Mouse (Mus musculus) cerebellum, adult (tissue): Measurements from ENCODE around the gene Atp8b5.

Source experiments
- ATAC-seq: cut with Nextera tagmentation; 2 replicates; pipeline ENCODE4 v1.9.2; 2017; ENCODE audit warnings: mild to moderate bottlenecking, moderate library complexity, mixed read lengths; ENCODE audit not compliant: insufficient number of reproducible peaks, low FRiP score, low TSS enrichment

Atp8b5 gene

DNA sequence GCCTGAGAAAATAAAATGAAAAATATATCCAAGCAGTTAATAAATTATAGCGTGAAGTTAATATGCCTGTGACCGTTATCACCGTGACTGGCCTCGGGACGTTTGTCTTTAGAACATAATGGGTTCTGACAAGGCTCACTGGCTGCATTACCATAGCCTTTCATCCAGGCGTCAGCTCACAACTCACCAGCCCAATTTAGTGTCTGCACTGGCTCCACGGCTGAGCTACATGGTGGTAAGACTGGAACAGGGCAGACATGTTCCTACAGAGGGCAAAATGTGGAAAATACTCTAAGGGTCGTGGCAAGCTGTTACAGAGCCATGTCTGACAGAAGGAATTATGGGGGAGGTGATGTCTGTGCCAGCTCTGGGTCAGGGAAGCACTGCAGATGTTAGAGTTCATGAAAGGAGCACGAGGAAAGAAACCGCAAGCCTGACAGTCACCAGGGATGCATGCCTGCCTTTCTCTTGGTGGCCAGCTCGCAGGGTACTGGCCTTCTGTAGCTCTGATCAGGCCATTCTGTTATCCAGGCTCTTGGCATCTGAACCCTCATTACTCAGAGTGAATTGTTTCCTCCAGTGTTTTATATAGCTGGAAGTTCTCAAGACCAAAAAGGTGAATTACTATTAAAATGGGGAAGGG lies 42.9 kb downstream of the Atp8b5 start:
- no peak for ATAC-seq

DNA sequence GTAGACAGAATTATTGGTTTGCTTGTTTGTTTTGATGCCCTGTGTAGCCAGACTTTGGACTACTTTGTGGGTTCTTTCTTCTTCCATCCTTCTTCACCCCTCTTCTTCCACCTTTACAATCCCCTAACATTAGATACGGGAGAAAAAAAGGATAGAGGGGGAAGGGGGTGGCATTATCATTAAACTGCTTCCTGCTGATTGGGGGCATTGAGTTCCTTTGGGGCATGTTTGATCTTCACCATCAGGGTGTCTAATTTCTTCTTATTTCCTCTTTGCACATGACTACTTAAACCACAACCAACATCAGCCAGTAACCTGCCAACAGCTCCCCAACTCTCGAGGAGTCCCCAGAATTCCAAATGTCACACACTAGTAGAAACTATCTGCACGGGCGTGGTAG lies 54.6 kb downstream of the Atp8b5 start:
- ATAC-seq = no peak

DNA sequence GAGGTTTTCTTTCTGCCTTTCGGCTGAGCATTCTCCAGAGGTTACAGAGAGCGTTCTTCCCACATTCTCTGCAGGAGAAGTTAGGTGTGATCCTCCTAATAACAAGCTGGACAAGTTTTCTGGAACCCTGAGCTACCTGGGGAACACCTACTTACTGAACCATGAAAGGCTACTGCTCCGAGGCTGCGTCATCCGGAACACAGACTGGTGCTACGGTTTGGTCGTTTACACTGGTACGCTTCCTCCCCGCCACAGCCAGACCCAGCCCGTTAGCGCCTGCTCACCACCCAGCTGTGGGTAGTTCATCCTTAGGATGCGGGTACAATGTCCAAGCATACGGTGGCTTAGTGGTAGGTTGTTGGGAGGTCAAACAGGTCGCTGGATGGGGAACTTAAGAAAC lies 55.4 kb downstream of the Atp8b5 start:
- ATAC-seq = no peak

DNA sequence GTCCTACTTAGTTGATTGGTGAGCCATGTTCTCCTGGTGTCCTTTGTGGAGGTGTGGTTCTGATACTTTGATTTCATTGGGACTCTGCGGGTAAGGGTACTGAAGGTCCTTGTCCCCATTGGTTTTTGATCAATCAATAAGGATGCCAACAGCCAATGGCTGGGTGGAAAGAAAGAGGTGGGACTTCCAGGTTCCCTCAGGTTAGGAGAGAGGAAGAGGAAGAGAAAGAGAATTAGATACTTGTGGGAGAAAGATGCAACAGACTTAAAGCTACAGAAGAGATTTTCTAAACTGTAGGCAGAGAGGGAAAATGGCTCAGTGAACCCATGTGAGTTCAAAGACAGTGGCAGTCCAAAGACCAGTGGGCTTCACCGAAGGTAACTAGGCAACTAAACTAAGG lies 60.2 kb downstream of the Atp8b5 start:
- ATAC-seq = no peak

DNA sequence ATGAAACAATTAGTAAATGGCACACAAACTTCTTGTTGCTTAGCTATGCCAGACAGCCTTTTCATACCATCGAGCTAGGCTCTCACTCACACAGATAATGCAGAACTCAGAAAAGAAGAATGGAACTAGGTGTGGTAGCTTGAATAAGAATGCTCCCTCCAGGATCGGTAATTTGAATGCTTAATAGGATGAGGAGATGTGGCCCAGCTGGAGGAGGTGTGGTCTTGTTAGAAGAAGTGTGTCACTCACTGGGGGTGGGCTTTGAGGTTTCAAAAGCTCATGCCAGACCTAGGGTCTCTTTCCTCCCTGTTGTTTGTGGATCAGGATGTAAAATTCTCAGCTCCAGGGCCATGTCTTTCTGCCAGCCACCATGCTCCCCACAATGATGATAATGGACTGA lies 67.8 kb downstream of the Atp8b5 start:
- no peak for ATAC-seq

DNA sequence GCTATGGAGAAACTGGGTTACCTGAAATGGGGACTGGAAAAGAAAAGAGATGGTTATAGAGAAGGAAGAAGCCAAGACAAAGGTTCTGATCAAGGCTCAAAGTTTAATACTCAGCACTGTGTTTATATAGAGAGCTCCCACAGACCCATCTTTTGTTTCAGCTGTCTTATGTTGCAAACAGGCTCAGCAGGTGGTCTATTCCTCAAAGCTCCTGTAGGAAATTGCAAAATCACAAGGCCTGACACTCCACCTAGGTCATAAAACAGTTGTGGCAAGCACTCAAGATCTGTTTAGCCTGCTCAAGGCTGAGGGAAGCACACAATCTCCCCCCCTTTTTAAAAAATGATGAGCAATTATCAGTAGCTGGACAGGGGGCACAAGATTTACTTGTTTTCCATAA lies 69.2 kb downstream of the Atp8b5 start:
- no peak for ATAC-seq

DNA sequence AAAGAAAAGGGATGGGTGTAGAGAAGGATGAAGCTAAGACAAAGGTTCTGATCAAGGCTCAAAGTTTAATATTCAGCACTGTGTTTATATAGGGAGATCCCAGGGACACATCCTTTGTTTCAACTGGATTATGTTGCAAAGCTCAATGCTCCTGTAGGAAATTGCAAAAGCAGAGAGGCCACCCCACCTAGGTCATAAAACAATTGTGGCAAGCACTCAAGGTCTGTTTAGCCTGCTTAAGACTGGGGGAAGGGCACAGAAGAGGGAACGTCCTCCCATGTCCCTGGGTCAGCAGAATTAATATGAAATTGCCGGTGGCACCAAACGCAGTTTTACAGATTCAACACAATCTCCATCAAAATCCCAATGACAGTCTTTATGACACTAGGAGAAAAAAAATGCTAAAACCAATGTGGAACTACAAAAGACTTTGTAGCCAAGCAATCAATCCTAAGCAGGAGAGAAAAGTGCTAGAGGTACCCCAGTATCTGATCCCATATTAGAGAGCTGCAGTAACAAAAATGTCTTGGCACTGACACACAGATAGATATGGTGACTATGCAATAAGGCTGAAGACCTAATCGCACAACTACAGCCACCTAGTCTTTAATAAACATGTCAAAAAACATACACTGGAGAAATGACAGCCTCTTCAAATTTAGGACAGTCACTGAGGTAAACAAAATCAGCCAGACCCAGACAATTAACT lies 73.3 kb downstream of the Atp8b5 start:
- no peak for ATAC-seq

DNA sequence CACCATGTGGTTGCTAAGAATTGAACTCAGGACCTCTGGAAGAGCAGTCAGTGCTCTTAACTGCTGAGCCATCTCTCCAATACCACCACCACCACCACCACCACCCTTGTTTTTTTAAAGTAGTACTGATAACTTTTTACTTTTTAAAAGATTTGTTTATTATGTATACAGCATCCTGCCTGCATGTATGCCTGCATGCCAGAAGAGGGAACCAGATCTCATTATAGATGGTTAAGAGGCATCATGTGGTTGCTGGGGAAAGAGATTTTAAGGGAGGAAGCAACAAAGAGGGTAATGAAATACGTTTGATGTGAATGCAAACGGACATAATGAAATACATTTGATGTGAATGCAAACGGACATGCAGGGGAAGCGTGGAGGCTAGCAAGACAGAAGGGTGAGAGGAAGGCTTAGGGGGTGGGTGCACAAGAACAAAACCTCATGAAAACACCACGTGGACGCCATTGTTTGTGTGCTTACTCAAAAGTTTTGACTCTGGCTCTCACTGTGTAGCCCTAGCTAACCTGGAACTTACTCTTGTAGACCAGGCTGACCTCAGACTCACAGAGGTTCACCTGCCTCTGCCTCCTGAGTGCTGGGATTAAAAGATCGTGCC lies 74.4 kb downstream of the Atp8b5 start:
- no peak for ATAC-seq

DNA sequence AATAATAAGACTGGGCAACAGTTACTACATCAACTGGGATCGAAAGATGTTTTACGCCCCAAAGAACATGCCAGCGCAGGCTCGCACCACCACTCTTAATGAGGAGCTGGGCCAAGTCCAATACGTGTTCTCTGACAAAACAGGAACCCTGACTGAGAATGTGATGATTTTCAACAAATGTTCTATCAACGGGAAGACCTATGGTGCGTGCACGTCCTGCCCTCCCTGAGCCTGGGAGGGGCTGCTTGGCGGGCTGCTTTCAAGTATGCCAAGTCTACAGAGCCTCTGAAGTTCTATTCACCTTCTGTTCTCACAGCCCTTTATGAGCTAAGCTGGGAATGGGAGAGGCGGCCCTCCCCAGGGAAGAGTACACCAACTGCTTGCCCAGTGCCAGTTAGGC lies 75.5 kb downstream of the Atp8b5 start:
- ATAC-seq = no peak

DNA sequence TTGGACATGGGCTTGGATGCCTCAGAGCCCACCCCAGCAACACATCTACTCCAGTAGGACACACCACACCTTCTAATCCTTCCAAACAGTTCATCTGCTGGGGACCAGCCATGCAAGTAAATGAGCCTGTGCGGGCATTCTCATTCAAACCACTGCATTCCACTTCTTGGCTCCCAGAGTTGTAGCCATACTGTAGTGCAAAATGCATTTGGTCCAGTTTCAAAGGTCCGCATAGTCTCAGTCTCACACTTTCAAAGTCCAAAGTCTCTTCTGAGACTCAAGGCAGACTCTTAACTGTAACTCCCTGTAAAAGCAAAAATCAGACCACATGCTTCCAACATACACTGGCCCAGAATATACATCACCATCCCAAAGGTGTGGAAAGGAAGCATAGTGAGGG lies 78.0 kb downstream of the Atp8b5 start:
- ATAC-seq = no peak

DNA sequence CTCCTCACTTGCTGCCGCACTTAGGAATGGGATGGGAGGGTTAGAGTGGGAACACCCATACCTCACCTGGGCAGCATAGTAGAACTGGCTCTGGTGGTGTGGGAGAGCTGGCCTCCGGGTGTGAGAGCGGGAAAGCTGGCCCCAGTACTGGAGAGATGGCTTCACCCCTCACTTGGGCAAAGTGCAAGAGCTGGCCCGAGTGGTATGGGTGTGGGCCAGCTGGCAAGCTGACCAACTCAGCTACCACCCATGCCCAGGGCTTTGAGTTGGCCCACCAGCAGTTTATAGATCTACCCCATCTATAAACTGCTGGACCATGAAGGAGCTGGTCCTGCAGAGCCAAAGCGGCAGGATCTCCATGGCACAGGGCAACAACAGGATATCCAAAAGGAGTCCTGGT lies 82.2 kb downstream of the Atp8b5 start:
- no peak for ATAC-seq

DNA sequence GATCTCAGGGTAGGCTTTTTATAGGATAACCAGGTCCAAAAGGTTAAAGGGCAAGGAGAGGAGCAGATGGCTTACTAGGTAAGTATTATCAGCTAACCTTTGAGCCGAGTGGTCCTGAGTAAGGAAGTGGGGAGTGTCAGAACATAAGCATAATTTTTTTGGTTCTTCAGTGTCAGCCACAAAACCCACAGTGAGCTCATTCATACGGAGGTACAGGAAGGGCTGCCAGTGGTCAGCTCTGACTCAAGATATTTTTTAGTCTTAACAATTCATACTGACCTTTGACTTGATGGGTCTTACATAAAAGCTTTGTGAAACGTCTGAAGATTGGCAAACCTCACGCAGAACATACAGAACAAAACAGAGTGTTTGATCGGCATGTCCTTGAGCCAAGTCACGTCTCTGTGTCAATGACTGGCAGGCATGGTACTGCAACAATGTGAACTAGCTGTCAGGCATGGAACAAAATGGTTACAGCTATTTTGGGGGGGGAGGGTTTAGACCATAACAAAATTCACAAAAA lies 83.1 kb downstream of the Atp8b5 start:
- ATAC-seq = no peak

DNA sequence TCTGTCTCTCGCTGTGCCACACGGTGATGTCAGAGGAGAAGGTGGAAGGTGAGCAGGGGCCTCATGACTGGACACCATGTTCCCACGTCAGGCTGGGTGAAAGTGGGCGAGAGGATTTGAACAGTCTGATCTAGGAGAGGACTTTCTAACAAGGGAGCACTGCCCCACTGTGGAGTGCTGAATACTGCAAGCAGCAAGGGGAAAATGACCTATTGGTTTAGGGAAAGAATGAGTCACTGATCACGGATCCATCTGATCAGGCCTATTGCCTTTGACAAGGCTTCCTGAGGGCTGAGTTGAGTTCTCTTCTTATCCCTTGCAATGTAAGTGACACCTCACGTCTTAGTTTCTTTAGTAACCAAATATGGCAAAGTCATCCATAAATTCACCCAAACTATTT lies 86.7 kb downstream of the Atp8b5 start:
- ATAC-seq = no peak

DNA sequence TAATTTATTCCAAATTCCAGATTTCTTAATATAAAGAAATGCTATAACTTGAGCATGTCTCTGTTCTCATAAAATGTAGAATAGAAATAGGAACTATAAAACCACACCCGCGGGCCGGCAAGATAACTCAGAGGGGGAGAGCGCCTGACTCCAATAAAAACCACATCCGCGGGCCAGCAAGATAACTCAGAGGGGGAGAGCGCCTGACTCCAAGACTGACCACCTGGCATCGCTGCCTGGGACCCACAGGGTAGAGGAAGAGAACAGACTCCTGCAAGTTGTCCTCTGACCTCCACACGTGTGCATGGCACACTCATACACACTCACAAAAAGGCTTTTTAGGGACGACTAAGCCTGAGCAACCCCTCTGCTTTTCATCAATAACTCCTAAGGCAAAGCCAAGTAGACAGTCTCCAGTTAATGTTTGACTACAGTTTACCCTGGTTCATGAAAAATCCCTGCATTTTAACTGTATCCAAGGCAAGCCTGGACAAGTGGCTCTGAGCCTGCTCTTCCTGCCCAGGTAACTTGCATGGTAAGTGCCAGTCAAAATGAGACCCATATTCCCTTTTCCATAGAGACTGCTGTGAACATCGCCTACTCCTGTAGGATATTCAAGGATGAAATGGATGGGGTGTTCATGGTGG lies 98.1 kb downstream of the Atp8b5 start:
- no peak for ATAC-seq

DNA sequence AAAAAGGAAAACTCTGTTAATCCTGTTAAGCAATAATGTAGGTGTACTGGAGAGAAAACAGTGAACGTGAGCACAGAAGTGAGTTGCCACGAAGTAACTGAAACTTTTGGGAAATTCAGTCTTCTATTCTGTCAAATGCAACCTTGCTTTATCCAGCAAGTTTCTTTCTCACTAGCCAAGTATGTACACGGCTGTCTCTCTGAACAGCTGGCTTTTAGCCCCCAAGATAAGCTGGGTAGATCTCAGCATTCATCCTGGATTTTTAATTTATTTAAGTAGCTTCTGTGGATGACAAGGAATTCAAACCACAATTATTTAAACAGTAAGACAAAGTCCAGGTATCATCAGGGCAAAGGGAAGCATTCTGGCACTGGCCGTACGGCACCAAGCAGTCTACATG lies 100.3 kb downstream of the Atp8b5 start:
- no peak for ATAC-seq

DNA sequence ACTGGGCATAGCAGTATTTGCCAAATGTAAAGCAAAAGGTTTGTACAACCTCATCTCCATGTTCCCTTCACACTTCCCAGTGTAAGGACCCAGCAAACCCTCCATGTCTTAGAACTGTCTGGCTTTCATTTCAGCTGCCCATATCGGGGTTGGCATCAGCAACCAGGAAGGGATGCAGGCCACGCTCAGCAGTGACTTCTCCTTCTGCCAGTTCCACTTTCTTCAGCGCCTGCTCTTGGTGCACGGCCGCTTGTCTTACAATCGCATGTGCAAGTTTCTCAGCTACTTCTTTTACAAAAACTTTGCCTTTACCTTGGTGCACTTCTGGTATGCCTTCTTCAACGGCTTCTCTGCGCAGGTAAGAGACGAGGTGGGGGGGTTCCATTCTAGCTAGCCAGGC lies 100.8 kb downstream of the Atp8b5 start:
- ATAC-seq = no peak

DNA sequence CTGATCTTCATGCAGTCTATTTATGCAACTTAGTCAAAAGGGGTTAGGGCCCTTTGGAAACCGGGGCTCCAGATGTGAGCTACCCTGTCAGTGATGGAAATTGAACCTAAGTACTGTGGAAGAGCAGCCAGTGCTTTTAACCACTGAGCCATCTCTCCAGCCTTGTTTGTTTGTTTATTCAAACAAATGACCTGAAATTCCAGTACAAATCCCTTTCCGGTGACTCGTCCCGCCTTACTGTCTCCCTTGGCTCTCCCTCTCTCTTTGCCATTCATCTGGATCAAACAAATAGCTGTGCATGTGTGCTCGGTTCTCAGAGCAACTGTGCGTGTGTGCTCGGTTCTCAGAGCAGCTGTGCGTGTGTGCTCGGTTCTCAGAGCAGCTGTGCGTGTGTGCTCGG lies 104.4 kb downstream of the Atp8b5 start:
- ATAC-seq = no peak

DNA sequence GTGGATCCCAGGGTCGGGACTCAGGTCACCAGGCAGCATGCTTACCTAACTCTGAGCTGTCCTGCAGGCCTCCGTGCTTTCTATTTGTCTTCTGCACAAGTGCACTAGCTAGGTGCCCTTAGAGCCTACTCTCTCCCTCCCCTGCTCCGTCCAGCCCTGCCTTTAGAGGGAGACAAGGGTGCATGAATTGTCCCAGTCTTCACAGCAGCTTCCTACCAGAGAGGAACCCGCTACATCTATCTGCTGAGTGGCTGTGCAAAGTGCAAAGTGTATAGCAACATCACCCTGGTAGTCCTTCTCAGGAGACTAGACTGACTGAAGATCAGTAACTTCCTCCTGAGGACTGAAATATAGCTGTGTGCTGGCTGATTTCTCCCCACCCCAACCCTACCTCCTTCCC lies 105.2 kb downstream of the Atp8b5 start:
- ATAC-seq = no peak

DNA sequence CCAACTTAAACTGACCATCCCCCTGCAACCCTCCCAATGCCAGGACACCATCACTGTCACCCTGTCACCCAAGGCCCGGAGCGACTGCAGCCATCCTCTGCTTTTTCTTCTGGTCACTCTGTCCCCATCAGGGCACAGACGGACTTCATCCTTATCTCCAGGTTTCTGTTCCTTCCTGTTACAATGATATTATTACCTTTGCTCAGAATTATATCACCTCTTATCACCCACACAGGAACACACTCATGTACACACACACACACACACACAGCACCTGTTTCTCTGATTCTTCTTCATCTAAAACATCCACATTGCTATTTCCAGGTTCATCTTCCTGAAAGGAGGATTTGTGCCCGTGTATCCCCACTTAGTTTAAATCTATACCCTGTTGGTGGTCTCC lies 107.3 kb downstream of the Atp8b5 start:
- ATAC-seq = no peak

DNA sequence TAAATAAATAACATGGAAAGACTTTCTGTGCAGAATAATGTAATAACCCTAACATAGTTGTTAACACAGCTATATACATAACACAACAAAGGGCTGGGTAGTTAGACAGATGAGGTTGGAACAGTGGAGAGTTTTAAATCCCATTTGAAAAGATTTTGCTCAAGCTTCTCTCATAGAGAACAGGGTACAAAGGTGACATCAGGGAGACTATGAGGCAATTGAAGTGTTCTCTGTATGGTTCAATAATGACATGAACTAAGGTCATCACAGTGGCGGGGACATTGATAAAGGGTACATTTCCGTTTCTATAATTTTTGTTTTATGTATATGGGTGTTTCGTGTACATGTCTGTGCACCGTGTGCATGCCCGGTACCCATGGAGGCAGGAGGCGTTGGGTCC lies 112.6 kb downstream of the Atp8b5 start:
- ATAC-seq = no peak

DNA sequence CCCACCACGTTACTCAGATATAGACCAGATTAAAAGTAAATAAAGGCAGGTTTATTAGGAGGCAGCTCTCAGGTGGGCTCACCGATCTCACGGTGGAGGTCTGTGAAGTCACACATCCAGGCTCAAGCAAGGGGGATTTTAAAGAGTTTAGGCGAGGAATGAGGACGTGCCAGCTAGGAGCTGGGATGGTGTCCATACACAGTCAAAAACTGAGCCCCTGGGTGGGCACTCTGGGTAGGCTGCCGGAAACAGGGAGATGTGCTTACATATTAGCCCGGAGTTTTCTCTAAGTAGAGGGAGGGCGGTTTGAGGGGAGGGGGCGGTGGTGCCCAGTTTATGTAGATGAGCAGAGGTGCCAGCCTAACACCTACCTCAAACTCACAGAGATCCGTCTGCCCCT lies 114.0 kb downstream of the Atp8b5 start:
- no peak for ATAC-seq
